ENCODE assay signal across 26 mouse cellular contexts in the genomic region with DNA sequence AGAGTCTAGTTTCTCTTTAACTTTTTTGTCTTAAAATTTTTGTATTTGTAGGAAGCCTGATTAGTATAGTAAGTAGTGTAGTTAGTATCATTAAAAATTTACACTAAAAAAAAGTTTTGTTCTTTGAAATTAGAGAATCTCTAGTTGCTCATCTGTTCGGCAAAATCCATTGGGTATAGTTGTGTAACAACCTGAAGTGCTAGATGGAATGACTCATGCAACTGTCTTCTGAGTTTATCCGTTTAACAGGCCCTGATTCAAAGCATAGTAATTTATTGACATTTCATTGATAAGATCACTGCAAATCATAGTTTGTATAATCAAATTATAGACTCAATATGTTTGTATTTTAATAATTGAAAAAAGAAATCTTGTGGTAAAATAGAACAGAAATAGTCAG. TPM values are rescaled to one million over a fixed set of nuclear protein-coding genes. Genes with fewer than 3 reads are reported as not detected.
"Had no signal": no experiment of that assay in that cellular context is flagged by ENCODE, and none has a peak within 500 bp of the region (broad histone marks: within the 10 kb centered on the region; RNA-seq: fewer than 3 reads in every experiment).

No protein-coding gene starts in this region.

- H3K4me2 ChIP-seq: heart, embryonic 11.5 days; heart, embryonic 13.5 days; heart, embryonic 15.5 days; hindbrain, embryonic 13.5 days; hindbrain, embryonic 15.5 days; kidney, embryonic 15.5 days; limb, embryonic 13.5 days; limb, embryonic 15.5 days; liver, embryonic 12.5 days had no signal

- DNase-seq: gastrocnemius, postnatal 14 days; gastrocnemius, postnatal 36 days; heart, adult 11 months; heart, adult 2 months; heart, postnatal 14 days; heart, postnatal 36 days; kidney, adult 11 months; kidney, adult 2 months; kidney, adult 9 months; kidney, postnatal 14 days; kidney, postnatal 36 days; layer of hippocampus, adult 9-11 months; layer of hippocampus, postnatal 36 days had no signal

- H3K27me3 ChIP-seq: heart, embryonic 13.5 days; heart, embryonic 15.5 days; hindbrain, embryonic 13.5 days; hindbrain, embryonic 15.5 days; kidney, embryonic 15.5 days; limb, embryonic 13.5 days; limb, embryonic 15.5 days; liver, embryonic 12.5 days had no signal

- H3K9ac ChIP-seq: heart, embryonic 13.5 days; heart, embryonic 15.5 days; hindbrain, embryonic 13.5 days; hindbrain, embryonic 15.5 days; kidney, embryonic 15.5 days; limb, embryonic 13.5 days; limb, embryonic 15.5 days; liver, embryonic 12.5 days; liver, embryonic 14.5 days had no signal

- H3K27ac ChIP-seq: heart, adult 2 months; heart, embryonic 13.5 days; heart, embryonic 15.5 days; hindbrain, embryonic 13.5 days; hindbrain, embryonic 15.5 days; hindbrain, postnatal 0 days; kidney, embryonic 15.5 days; kidney, postnatal 0 days; limb, embryonic 13.5 days; limb, embryonic 15.5 days; liver, embryonic 12.5 days; liver, embryonic 14.5 days had no signal

- H3K36me3 ChIP-seq: heart, embryonic 13.5 days; heart, embryonic 15.5 days; hindbrain, embryonic 13.5 days; hindbrain, embryonic 15.5 days; kidney, embryonic 15.5 days; limb, embryonic 13.5 days; limb, embryonic 15.5 days; liver, embryonic 12.5 days had no signal

- H3K4me3 ChIP-seq: heart, adult 2 months; heart, embryonic 13.5 days; heart, embryonic 15.5 days; hindbrain, embryonic 13.5 days; hindbrain, embryonic 15.5 days; kidney, embryonic 15.5 days; limb, embryonic 13.5 days; limb, embryonic 15.5 days; liver, embryonic 12.5 days had no signal

- H3K4me1 ChIP-seq: heart, embryonic 13.5 days; heart, embryonic 15.5 days; hindbrain, embryonic 13.5 days; hindbrain, embryonic 15.5 days; kidney, embryonic 15.5 days; limb, embryonic 13.5 days; limb, embryonic 15.5 days; liver, embryonic 12.5 days had no signal

- H3K9me3 ChIP-seq: heart, embryonic 13.5 days; heart, embryonic 15.5 days; hindbrain, embryonic 13.5 days; hindbrain, embryonic 15.5 days; kidney, embryonic 15.5 days; limb, embryonic 13.5 days; limb, embryonic 15.5 days; liver, embryonic 12.5 days had no signal

RNA-seq across cellular contexts. Expression of a gene that starts 42.0 kb away (rescaled TPM):
- polyA plus RNA-seq: liver, adult 2 months had no signal
